Comparison of ENCODE assay signal across 8 mouse cellular contexts in genomic region chr14:57607500-57607899, GRCm38 (mm10). TPM values are rescaled to one million over a fixed set of nuclear protein-coding genes. Genes with fewer than 3 reads are reported as not detected.
DNase-seq lines count a peak whose midpoint lies in the region; ATAC-seq and TF ChIP-seq lines count a peak whose summit lies in the region.

No protein-coding gene starts in this region.

- TF ChIP-seq CTCF in C2C12 (IDR thresholded peaks at IDR 0.05; ENCODE audit: control insufficient read depth, insufficient read depth, insufficient read length) = no peak
- TF ChIP-seq CTCF in heart, postnatal 0 days (IDR thresholded peaks at IDR 0.05; ENCODE audit: low read depth) = no peak

- H3K4me3 ChIP-seq in C2C12 (ENCODE audit: insufficient read depth, poor library complexity, severe bottlenecking) = no peak overlapping the region
- no peak overlapping the region for H3K4me3 ChIP-seq in forebrain, embryonic 14.5 days (ENCODE audit: low read depth, low read length)
- H3K4me3 ChIP-seq in heart, postnatal 0 days (ENCODE audit: low read depth, low read length) = no peak overlapping the region

- H3K4me2 ChIP-seq in forebrain, embryonic 14.5 days (ENCODE audit: low read length) = no peak overlapping the region
- H3K4me2 ChIP-seq in heart, postnatal 0 days (ENCODE audit: low read depth, low read length) = no peak overlapping the region

- peaks cover 17% of the 10 kb centered on the region; the same call in 1 of the 2 replicates for H3K4me1 ChIP-seq in forebrain, embryonic 14.5 days (ENCODE audit: control insufficient read depth, insufficient read depth, low read length)
- 0 out of 2 replicates have a peak, but pooled peaks cover 6% of the 10 kb centered on the region for H3K4me1 ChIP-seq in heart, postnatal 0 days (ENCODE audit: control insufficient read depth, insufficient read depth)

- no peak overlapping the region for H3K9ac ChIP-seq in forebrain, embryonic 14.5 days (ENCODE audit: low read length)
- H3K9ac ChIP-seq in heart, postnatal 0 days (replicated peaks; ENCODE audit: low read depth, low read length) = no peak overlapping the region

- peak overlapping the region; percentile 6; the same call in 1 of the 2 replicates for H3K27ac ChIP-seq in forebrain, embryonic 14.5 days (ENCODE audit: low read depth, low read length)
- peak overlapping the region; percentile 48; the same call in 1 of the 2 replicates for H3K27ac ChIP-seq in heart, postnatal 0 days (ENCODE audit: low read depth)

- H3K79me3 ChIP-seq in C2C12 (ENCODE audit: low read depth) = peaks cover 11% of the 10 kb centered on the region

- no peaks in the 10 kb centered on the region for H3K9me3 ChIP-seq in forebrain, embryonic 14.5 days (replicated peaks; ENCODE audit: control insufficient read depth, low read length)
- H3K9me3 ChIP-seq in heart, postnatal 0 days (replicated peaks; ENCODE audit: control insufficient read depth, low read length) = no peaks in the 10 kb centered on the region

- TF ChIP-seq EP300 in heart, postnatal 0 days (IDR thresholded peaks at IDR 0.05; ENCODE audit: low read depth) = no peak; the same call in 1 of the 2 replicates

- H3K36me3 ChIP-seq in C2C12 (ENCODE audit: control insufficient read depth, insufficient read depth) = peaks cover 55% of the 10 kb centered on the region
- peaks cover 14% of the 10 kb centered on the region for H3K36me3 ChIP-seq in forebrain, embryonic 14.5 days (ENCODE audit: control insufficient read depth, insufficient read depth, low read length)
- H3K36me3 ChIP-seq in heart, postnatal 0 days (replicated peaks; ENCODE audit: control insufficient read depth, insufficient read depth, low read length) = peaks cover 16% of the 10 kb centered on the region

- 8% methylated on average over 1 of the region's 1 CpGs for WGBS in forebrain, embryonic 14.5 days
- WGBS in heart, postnatal 0 days = 3% methylated on average over 1 of the region's 1 CpGs

- H3K27me3 ChIP-seq in C2C12 (ENCODE audit: control insufficient read depth, insufficient read depth, insufficient read length) = no peaks in the 10 kb centered on the region
- H3K27me3 ChIP-seq in forebrain, embryonic 14.5 days (replicated peaks; ENCODE audit: control insufficient read depth, insufficient read depth, low read length) = no peaks in the 10 kb centered on the region
- no peaks in the 10 kb centered on the region for H3K27me3 ChIP-seq in heart, postnatal 0 days (ENCODE audit: control insufficient read depth, insufficient read depth, low read length)

- H3ac ChIP-seq in C2C12 (ENCODE audit: control insufficient read depth, insufficient read length, low read depth) = no peak overlapping the region

- H3K79me2 ChIP-seq in C2C12 (ENCODE audit: control insufficient read depth, insufficient read depth) = peaks cover 34% of the 10 kb centered on the region

- peak; percentile 96 for ATAC-seq in forebrain, embryonic 14.5 days
- peak; percentile 96 for ATAC-seq in heart, postnatal 0 days (ENCODE audit: insufficient read depth, low read depth)
- ATAC-seq in inflammation-experienced regulatory T-cells, adult 6 months = no peak

- DNase-seq in adrenal gland, postnatal 10 days = peak; percentile 98
- peak; percentile 93 for DNase-seq in forebrain, embryonic 14.5 days (ENCODE audit: low spot score)
- DNase-seq in heart, postnatal 0 days (ENCODE audit: low spot score) = peak; percentile 90
- DNase-seq in layer of hippocampus, postnatal 10 days (ENCODE audit: low spot score in 2 of 2) = peak; percentile 85
- DNase-seq in lung, postnatal 4 days = peak; percentile 96 to 97
- DNase-seq in spleen, postnatal 36 days (ENCODE audit: low spot score in 2 of 2) = peak; percentile 18 to 38

TF ChIP-seq in C2C12, 6 proteins besides CTCF, POLR2A, EP300 and RAD21:
- TF ChIP-seq MYOD1 (IDR thresholded peaks at IDR 0.05; ENCODE audit: control insufficient read depth, insufficient read length, low read depth) (peak; percentile 13), MAX (IDR thresholded peaks at IDR 0.05) (no peak), USF1 (IDR thresholded peaks at IDR 0.05; ENCODE audit: low read depth) (peak; percentile 28), MYOG (IDR thresholded peaks at IDR 0.05; ENCODE audit: control insufficient read depth, extremely low read depth, insufficient read length) (no peak), CEBPB (IDR thresholded peaks at IDR 0.05; ENCODE audit: low read depth) (no peak), FOSL1 (IDR thresholded peaks at IDR 0.05; ENCODE audit: insufficient read depth, low read length, poor library complexity, severe bottlenecking) (no peak)

RNA-seq across cellular contexts. Expression of gene Eef1akmt1, which starts 36.1 kb away (rescaled TPM):
- 74.0 TPM for polyA plus RNA-seq in C2C12 (2012; fragmentation: generic; extraction: Trizol)
- 10 to 100 TPM; 32.3 to 34.6 TPM for total RNA-seq in adrenal gland, postnatal 10 days (2021)
- 116 and 132 TPM in 2 replicates for polyA plus RNA-seq in forebrain, embryonic 14.5 days (2014; fragmentation: Nextera tagmentation; extraction: Ambion mirVana)
- 21.4 and 46.9 TPM in 2 replicates for total RNA-seq in heart, postnatal 0 days (2014; rRNA removed; ENCODE audit: low replicate concordance)
- polyA plus RNA-seq in heart, postnatal 0 days (2015; fragmentation: Nextera tagmentation; extraction: Ambion mirVana) = 79.3 and 88.3 TPM in 2 replicates
- 10 to 100 TPM; 27.7 to 35.0 TPM for total RNA-seq in layer of hippocampus, postnatal 10 days (2021)
- polyA plus RNA-seq in inflammation-experienced regulatory T-cells, adult 6 months (2017; shearing (Covaris generic)) = 100 to 1,000 TPM in 2 of 3 experiments, 10 to 100 TPM in 1; 90.1 to 134 (median 126) TPM

RNA-seq across cellular contexts. Expression of gene Xpo4, which starts 57.7 kb away (rescaled TPM):
- polyA plus RNA-seq in C2C12 (2012; fragmentation: generic; extraction: Trizol) = 5.3 TPM
- 10 to 100 TPM; 20.7 to 28.1 TPM for total RNA-seq in adrenal gland, postnatal 10 days (2021)
- 13.7 and 16.1 TPM in 2 replicates for polyA plus RNA-seq in forebrain, embryonic 14.5 days (2014; fragmentation: Nextera tagmentation; extraction: Ambion mirVana)
- 10.9 and 26.0 TPM in 2 replicates for total RNA-seq in heart, postnatal 0 days (2014; rRNA removed; ENCODE audit: low replicate concordance)
- 5.1 and 6.5 TPM in 2 replicates for polyA plus RNA-seq in heart, postnatal 0 days (2015; fragmentation: Nextera tagmentation; extraction: Ambion mirVana)
- 10 to 100 TPM; 15.2 to 15.5 TPM for total RNA-seq in layer of hippocampus, postnatal 10 days (2021)
- polyA plus RNA-seq in inflammation-experienced regulatory T-cells, adult 6 months (2017; shearing (Covaris generic)) = 10 to 100 TPM; 24.6 to 32.2 (median 29.7) TPM

Comparison
In these comparisons a context has a peak if more than half of its experiments do, and no peak if none do; other contexts are left out.
1. DNase-seq: peak in every context shown above with its lines; median percentile 98 in adrenal gland, postnatal 10 days; 96 in lung, postnatal 4 days; 93 in forebrain, embryonic 14.5 days; 90 in heart, postnatal 0 days; 85 in layer of hippocampus, postnatal 10 days; 28 in spleen, postnatal 36 days.